Mouse (Mus musculus) urinary bladder, adult 18-20 months (tissue): ENCODE measurements around the gene Slc38a3.

Experiments used
- DNase-seq, 2 experiments: peaks; one replicate each; pipeline ENCODE4 v3.0.0; 2022; ENCODE audit warnings: low spot score in 2 of 2, mixed read lengths in 2 of 2

Slc38a3 gene

GRCm38 (mm10) chr9:107634406-107635278, 34.7 kb downstream of the Slc38a3 start:
- no peak for DNase-seq

DNA sequence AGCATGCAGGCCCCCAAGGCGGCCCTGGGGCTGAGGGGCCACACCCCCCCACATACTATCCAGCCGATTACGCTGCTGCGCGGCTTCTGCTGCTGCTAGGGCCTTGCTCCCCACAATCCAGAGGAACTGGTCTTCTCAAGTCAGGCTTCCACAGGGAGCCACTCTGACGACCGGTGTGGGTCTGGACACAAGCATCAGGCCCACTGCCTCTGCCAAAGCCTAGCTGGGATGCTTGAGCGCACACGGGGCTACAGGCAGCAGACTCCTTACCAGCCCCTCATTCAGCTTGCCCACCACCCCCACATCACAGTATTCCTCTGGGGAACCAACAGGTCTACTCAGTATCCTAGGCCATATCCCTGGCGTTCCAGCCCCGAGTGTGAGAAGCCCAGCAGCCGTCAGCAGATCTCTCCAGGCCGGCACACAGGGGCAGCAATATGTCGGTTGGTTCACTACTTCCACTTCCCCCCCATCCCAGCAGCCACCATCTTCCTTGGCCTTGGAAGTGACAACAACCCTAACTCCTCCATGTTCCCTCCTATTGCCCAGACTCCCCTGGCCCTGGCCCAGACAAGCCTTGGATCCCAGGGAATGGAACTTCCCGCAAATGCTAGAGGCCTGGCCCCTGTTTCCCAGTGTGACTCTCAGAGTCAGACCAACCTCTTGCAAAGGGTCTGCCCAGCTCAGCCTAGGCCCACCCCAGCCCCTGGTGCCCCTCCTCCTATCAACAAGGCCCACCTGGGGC, 35.5 kb downstream of the Slc38a3 start:
- DNase-seq = no peak

DNA sequence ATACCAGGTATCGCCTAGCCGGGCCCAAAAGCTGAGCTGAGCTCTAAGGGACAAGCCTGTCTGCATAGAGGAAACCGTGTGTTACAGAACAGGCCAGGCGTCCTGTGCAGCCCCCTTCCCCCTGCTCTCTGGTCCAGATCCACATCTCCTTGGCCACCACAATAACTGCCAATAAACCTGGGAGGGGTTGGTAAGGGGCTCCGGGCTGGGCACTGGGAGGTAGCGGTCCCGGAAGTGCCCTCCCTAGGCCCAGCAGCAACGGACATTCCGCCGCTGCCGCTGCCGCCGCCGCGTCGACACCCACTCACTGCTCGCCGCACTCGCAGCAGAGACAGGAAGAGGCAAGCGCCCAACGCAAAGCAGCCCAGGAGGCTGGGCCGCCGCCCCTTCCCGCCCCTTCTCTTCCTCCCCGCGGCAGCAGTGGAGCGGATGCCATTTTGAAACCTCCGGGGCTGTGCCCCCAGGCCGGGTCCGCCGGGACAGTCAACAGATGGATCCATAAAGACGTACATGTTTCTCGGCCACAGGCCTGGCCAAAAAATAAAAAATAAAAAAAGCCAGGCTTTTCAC, 36.2 kb downstream of the Slc38a3 start:
- peak; percentile 74 to 80 for DNase-seq

GRCm38 (mm10) chr9:107632478-107632877, 36.9 kb downstream of the Slc38a3 start:
- no peak for DNase-seq

GRCm38 (mm10) chr9:107631861-107632260, 37.5 kb downstream of the Slc38a3 start:
- DNase-seq = no peak

GRCm38 (mm10) chr9:107631311-107631826, 38.0 kb downstream of the Slc38a3 start:
- DNase-seq = no peak

DNA sequence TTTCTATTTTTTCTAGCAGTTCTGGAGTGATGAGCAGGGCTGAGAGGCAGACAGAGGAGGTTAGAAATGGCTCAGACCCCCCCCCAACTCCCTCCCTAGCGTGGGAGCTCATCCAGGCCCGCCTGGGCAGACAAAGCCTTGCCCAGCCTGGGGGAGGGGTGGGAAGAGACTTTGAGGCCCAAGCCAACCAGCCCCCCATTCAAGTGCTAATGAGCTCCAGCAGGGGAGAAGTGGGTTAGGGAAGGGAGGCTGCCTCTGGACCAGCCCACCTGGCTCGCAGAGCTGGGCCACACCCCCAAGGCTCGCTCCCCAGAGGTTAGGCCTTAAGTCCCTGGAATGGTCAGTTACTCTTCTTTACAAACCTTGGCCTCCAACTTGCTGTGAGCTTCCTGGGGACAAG, 38.8 kb downstream of the Slc38a3 start:
- no peak for DNase-seq

DNA sequence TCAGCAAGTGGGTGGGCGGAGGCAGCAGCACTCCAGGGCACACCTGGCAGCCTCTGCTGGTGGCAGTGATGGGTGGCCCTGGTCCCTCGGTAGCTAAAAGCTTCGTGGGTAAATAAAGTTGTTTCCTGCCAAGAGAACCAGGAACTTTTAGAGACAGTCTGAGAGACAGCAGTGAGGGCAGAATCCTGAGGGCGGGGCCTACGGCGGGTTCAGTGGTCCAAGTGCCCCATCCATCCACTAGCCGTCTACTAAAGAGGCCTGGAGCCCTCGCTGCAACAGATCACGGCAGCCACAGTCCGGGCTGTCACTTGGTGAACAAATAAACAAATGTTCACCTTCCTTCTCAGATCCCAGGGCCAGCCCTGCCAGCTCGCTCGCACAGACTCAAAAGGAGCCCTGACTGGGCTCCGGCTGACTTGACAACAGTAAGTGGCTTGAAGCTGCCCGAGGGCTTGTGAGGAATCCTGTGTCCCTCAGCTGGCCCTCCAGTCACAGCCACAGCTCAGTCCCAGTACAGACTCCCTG, 39.4 kb downstream of the Slc38a3 start:
- no peak for DNase-seq

GRCm38 (mm10) chr9:107629411-107629730, 40.0 kb downstream of the Slc38a3 start:
- no peak for DNase-seq

DNA sequence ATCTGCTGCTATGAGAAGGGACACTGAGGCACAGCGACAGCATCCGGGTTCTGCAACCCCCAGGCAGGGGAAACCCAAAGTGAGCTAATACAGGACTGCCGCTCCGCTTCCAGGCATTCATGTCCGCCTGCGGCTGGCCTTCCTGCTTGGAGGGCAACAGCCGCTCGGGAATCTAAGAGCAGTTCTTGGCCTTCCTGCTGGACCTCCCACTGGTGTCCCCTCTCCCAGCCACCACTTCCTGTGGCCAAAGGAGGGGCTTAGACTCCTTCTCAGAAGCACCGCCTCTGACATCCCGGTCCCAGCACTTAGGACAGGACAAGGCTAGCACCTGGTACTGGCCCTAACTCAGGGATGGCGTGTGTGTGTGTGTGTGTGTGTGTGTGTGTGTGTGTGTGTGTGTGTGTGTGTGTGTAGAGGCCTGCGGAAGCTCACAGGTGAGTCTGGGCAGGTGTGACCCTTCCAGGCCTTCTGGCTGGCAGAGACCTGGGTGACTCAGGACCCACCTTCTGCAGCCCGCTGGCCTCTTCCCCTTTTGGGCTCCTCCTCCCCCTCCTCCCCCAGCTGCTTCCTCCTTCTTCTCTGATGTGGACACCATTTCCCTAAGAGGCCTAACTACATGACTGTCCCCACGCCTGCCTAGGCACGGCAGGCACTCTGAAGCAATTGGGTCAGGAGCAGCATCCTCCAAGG, 40.5 kb downstream of the Slc38a3 start:
- DNase-seq = no peak

GRCm38 (mm10) chr9:107627387-107628255, 41.7 kb downstream of the Slc38a3 start:
- DNase-seq = no peak

GRCm38 (mm10) chr9:107626844-107627277, 42.5 kb downstream of the Slc38a3 start:
- no peak for DNase-seq

DNA sequence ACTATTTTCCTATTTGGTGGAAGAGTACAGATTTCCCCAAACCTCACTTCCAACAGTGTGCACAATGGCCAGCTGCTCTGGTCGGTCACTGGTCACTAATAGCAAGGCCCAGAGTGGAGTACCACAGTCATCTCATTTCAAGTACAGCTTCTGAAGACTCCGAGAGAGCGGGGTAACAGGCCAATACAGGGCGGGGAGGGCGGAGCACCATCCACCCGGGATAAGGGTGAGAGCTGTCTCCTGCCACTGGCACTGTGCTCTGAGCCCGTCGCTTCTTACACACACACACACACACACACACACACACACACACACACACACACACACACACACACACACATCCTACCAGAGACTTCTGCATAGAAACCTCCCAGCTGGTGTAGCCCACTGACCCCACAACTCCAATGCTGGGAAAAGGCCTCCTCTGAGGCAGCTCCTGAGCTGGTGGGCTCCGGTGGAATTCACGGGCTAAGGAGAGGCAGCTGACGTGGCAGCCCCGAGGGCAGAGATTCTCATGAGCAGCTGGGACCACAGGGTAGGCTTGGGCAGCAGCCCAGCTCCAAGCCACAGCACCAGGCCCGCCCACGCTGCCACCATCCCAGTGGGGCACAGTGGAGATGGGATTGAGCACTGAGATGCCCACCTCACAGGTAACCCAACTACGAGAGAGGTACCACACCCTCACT, 43.0 kb downstream of the Slc38a3 start:
- DNase-seq = no peak

DNA sequence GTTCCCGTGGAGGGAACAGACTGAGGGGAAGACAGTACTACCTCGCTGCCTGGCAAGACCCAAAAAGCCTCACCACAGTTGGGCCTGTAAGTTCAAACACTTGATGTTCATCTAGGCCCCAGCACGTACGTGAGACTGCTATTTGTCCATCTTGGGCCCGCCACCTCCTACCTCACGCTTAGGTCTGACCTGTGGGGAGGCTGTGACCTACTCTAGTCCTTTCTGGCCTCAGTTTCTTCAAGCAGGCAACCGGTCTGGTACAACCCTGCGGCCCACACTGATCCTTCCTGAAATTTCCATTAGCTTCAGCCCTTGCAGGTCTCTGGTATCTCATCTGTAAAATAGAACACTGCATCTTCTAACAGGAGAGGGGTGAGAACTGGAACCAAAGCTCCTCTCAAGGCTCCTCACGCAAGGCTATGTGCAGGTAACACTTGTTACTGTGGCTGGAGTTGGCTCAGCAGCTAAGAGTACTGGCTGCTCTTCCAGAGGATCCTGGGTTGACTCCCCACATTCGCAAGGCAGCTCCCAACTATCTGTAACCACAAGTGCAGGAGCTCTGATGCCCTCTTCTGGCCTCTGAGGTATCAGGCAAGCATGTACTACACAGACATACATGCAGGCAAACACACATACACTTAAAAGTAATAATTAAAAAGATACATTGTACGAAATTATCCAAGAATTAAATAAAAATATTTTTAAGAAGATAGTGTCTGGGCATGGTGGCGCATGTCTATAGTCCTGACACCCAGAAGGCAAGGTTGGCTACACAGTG, 43.8 kb downstream of the Slc38a3 start:
- DNase-seq = no peak

GRCm38 (mm10) chr9:107624951-107625350, 44.4 kb downstream of the Slc38a3 start:
- no peak for DNase-seq

- DNase-seq = no peak
These were observed 44.8 kb downstream of the Slc38a3 start for GRCm38 (mm10) chr9:107624539-107624938.

DNA sequence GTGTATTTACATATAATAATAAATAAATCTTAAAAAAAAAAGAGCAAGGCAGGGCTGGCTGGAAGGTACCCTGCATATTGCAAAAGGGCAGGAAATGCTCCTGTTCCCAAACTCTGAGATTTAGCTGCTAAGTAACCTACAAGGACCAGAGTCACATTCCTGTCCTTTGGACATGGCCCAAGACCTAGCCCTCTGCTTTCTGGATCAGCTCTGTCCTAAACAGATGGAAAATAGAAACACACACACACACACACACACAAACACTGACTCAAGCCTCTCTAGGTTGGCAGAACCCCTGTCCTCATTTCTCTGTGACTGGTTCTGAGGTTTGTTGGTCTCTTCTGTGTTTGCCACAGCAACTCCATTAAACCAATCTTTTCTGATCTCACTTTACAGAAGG, 48.4 kb downstream of the Slc38a3 start:
- DNase-seq = no peak

- no peak for DNase-seq
These were observed 49.8 kb downstream of the Slc38a3 start for GRCm38 (mm10) chr9:107619546-107619879.

- no peak for DNase-seq
These were observed 50.4 kb downstream of the Slc38a3 start for GRCm38 (mm10) chr9:107618778-107619545.
